Mouse (Mus musculus): ENCODE data around the gene Olfr1408. TPM values are rescaled to one million over a fixed set of nuclear protein-coding genes. Genes with fewer than 3 reads are reported as not detected.

Gene Olfr1408
- not detected in 3 replicates for total RNA-seq (2017)

DNA sequence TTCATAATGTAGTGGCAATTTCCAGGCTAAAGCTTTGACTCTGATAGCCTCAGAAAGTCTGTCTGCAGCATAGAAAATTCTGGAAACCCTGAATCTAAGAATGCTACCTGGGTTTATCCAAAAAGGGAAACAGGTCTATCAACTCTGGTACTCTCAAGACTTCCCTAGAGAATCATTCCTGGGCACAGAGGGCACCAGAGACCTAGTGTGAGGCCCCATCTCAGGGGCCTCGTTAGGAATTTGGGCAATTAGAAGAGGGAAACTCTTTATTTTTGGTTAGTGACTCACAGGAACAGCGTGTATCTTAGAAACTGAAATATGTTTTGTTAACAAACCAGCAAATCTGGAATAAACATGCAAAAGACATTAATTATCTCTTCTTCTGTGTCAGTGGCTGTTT is at the start of gene Olfr1408:
Gene Olfr1408, minus strand, starts transcription at position 101 of the 400 bp plus-strand sequence.
- ATAC-seq (replicated peaks; ENCODE audit: insufficient number of reproducible peaks, low FRiP score, low TSS enrichment, poor library complexity, severe bottlenecking) = no peak

GRCm38 (mm10) chr1:173174154-173174842 is 37.1 kb upstream of the Olfr1408 start:
- no peak for ATAC-seq (replicated peaks; ENCODE audit: insufficient number of reproducible peaks, low FRiP score, low TSS enrichment, poor library complexity, severe bottlenecking)

Other genes starting within 250 kb of the Olfr1408 start
- gene Apcs, start 242.3 kb downstream of the Olfr1408 start, total RNA-seq (2017) = not detected in 3 replicates
- gene Olfr16, start 187.0 kb downstream of the Olfr1408 start, total RNA-seq (2017) = 0.58 TPM in 1 of 3 replicates, not detected in the others
- not detected in 3 replicates for gene Olfr1406, start 53.3 kb upstream of the Olfr1408 start, total RNA-seq (2017)
- gene Olfr218, start 60.4 kb upstream of the Olfr1408 start, total RNA-seq (2017) = not detected in 3 replicates
- gene Olfr1404, start 75.0 kb upstream of the Olfr1408 start, total RNA-seq (2017) = not detected in 3 replicates
- 4.8 to 56.5 TPM (median 29.0 TPM) in 3 replicates for gene Fcer1a, start 89.8 kb upstream of the Olfr1408 start, total RNA-seq (2017)
- gene Olfr418, start 128.6 kb upstream of the Olfr1408 start, total RNA-seq (2017) = not detected in 3 replicates
- gene Mptx2, start 140.4 kb upstream of the Olfr1408 start, total RNA-seq (2017) = not detected in 3 replicates
- not detected in 3 replicates for gene Ackr1, start 196.4 kb upstream of the Olfr1408 start, total RNA-seq (2017)
- gene Aim2, start 213.5 kb upstream of the Olfr1408 start, total RNA-seq (2017) = 140 to 167 TPM (median 156 TPM) in 3 replicates
- 3.2 to 9.0 TPM (median 6.9 TPM) in 3 replicates for gene Cadm3, start 230.3 kb upstream of the Olfr1408 start, total RNA-seq (2017)